Mouse (Mus musculus) hindlimb bud, embryonic 11.5 days (tissue): ENCODE results near the gene Tmco1.
"Not testable (repeated sequence)": the region's sequence is repeated elsewhere in the genome, so short reads cannot be mapped to it uniquely, and the experiment has no call there.

Experiments
- DNase-seq: peaks from one replicate; pipeline ENCODE4 v3.0.0-alpha.2; 2012; ENCODE audit warnings: low read depth, low spot score; ENCODE audit errors: extremely low spot score

Tmco1 gene

DNA sequence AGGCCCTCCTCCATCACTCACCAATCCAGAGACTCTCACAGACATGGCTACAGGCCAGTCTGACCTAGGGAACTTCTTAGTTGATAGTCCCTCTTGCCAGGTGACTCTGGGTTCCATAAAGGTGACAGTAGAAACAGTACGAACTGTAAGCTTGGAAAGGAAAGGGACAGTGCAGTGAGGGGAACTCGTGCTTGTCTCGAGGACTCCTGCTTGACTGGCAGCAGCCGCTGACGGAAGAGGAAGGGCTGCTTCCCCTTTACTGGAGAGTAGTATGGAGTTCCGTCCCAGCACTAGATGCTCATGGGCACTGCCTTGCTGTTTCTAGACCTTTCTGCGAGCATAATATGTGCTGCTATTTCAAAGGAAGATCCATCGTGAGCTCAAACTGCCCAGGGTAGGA is 22.9 kb downstream of the Tmco1 start:
- DNase-seq = no peak

GRCm38 (mm10) chr1:167336398-167336797 is 28.2 kb downstream of the Tmco1 start:
- DNase-seq = no peak

GRCm38 (mm10) chr1:167337463-167338095 is 29.4 kb downstream of the Tmco1 start:
- peak; percentile 86 for DNase-seq

DNA sequence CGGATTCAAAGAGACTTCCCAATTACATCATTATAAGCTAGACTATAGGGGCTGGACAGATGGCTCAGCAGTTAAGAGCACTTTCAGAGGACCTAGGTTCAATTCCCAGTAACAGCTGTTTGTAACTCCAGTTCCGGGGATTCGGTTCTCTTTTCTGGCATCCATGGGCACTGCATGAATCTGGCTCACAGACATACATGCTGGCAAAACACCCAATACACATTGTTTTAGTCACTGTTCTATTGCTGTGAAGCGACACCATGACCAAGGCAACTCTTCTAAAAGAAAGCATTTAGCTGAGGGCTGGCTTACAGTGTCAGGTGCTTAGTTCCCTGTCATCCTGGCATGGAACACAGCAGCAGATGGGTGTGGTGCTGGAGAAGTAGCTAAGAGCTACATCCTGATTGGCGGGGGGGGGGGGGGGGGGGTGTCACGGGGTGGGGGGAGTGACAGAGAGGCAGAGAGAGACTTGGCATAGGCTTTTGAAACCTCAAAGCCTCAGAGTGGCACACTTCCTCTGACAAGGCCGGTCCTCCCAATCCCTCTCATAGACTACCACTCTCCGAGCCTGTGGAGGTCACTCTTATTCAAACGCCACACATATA is 31.1 kb downstream of the Tmco1 start:
- no peak for DNase-seq

DNA sequence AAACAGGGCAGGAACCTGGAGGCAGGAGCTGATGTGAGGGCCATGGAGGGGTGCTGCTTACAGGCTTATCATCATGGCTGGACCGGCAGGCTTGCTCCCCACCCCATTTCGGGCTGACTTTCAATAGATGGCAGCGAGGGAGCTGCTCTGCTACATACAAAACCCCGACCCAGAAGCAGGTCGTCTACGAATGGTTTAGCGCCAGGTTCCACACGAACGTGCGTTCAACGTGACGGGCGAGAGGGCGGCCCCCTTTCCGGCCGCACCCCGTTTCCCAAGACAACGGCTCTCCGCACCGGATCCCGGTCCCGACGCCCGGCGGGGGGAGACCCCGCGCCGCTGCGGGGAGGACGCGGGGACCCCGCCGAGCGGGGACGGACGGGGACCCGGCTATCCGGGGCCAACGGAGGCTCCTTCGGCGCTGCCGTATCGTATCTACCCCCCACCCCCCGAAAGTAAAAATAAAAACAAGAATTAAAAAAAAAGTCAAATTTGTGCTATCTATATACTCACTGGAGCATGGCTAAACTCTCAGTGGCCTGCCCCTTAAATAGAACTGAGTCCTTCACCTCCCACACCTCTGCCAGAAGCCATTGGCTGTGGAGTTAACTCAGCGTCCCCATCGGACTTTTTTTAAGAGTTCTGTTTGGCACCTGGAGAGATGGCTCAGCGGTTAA is 32.1 kb downstream of the Tmco1 start:
- DNase-seq = no peak

- no peak for DNase-seq
Observed at GRCm38 (mm10) chr1:167340910-167341528, 32.8 kb downstream of the Tmco1 start.

DNA sequence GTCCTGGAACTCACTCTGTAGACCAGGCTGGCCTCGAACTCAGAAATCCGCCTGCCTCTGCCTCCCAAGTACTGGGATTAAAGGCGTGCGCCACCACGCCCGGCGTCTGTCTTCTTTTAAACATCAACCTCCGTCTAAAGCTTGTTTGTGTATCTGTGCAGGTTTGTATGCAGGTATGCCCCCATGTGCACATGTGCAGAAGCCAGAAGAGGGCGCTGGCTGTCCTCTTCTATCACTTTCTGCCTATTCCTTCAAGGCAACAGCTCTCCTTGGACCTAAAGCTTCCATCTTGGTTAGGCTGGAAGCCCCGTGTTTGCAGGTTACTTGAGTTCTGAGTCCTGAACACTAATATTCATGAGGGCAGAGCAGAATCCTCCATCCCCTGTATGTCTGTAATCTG is 34.7 kb downstream of the Tmco1 start:
- no peak for DNase-seq

- DNase-seq = not testable (repeated sequence)
Observed at GRCm38 (mm10) chr1:167345994-167346520, 37.9 kb downstream of the Tmco1 start.

GRCm38 (mm10) chr1:167349206-167349605 is 41.0 kb downstream of the Tmco1 start:
- DNase-seq = not testable (repeated sequence)

DNA sequence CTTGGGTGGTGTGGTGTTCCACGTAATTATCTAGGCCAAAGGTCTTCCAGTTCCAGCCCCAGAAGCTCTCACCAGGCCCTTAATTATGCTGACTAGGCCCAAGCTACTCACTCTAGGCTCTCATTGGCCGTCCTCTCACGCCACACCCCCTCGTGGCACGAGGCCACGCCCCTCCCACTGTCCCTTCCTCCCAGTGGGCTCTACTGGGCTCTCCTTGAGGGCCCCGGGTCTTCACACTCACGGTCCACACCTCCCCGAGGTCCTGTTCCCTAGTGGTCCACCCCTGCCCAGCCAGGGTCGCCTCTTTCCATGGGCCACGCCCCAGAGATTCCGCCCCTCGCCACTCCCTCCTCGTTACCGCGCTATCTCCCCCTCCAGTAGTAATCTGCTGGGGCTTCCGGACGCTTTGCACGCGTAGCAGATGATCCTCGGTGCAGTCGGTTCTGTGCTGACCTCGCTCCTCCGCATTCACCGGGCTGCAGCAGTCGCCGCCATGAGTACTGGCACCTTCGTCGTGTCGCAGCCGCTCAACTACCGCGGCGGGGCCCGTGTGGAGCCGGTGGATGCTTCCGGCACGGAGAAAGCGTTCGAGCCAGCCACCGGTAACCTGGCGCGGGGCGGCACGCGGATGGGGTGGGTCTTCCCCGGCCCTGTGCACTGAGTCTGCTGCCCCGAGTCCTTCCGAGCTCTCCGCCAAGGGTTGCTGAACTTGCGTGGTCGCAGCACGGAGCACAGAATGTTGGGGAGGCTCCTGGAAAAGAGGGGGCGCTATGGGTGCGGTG is 41.8 kb downstream of the Tmco1 start, which contains the start of gene Aldh9a1:
Aldh9a1 (plus strand) TSS at position 177 of the 782 bp plus-strand sequence.
- peak; percentile 71 for DNase-seq

GRCm38 (mm10) chr1:167350597-167351415 is 42.6 kb downstream of the Tmco1 start:
- DNase-seq = no peak

DNA sequence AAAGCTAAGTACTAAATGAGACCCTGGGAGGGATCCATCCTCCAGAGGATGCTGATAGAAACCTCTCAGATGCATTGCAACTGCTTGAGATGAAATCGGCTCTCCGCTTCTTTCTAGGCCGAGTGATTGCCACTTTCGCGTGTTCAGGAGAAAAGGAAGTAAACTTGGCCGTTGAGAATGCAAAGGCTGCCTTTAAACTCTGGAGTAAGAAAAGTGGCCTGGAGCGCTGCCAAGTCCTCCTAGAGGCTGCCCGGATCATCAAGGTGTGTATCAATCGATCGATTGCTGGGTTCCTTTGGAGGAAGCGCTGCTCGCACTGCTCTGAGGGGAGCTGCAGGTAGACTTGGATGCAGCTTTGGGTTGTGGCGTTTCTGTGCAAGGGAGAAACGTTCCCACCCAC is 44.2 kb downstream of the Tmco1 start:
- DNase-seq = no peak

DNA sequence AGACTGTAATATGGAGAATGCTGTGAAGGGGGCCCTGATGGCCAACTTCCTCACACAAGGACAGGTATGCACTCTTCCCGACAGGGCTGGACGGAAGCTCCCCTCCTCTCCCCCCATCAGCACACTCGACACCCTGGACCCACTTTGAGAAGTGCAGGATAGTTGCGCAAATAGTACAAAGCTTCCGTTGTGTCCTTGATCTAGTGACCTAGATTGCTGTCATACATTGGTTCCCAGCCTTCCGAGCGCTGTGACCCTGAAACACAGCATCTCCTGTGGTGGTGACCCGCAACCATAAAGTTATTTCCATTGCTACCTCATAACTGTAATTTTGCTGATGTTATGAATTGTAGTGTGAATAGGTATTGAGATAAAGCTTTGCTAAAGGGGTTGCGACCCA is 49.2 kb downstream of the Tmco1 start:
- no peak for DNase-seq

GRCm38 (mm10) chr1:167358731-167359130 is 50.6 kb downstream of the Tmco1 start:
- DNase-seq = no peak

DNA sequence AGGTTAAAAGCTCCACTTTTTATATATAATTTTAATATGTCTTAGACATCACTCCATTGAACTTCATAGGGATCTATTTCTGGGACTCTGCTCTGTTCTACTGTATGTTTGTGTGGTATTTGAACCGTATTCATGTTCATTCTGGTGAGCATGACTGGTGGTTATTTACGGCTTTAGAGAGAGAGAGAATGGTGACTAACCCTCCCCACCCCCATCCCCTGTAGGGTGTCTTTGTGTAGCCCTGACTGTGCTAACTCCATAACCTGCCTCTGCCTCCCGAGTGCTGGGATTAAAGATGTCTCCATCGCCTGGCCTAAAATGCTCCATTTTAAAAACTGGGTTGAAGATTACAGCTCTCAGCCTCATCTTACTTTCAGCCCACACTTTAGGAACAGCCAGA is 52.1 kb downstream of the Tmco1 start:
- no peak for DNase-seq

- DNase-seq = no peak
Observed at GRCm38 (mm10) chr1:167362819-167363218, 54.6 kb downstream of the Tmco1 start.

DNA sequence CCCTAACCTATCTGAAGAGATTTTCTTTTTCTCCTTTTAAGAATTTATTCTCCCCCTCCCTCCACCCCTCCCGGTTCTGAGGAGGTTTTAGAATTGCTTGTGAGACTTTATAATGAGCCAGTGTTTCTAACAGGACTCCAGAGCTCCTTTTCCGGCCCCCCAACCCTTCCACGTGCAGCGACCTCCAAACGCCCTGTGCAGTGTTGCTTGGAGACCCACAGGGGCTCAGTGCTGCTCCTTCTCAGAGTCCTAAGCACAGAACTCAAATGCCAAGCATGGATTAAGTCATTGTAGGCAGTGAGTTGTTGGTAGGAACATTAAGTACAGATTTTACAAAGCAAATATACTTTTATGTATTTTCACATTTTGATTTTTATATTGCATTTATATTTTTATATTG is 55.1 kb downstream of the Tmco1 start:
- DNase-seq = no peak

GRCm38 (mm10) chr1:167365808-167366207 is 57.6 kb downstream of the Tmco1 start:
- no peak for DNase-seq

GRCm38 (mm10) chr1:167366621-167367020 is 58.4 kb downstream of the Tmco1 start:
- no peak for DNase-seq

GRCm38 (mm10) chr1:167368018-167368417 is 59.8 kb downstream of the Tmco1 start:
- no peak for DNase-seq
